Mouse (Mus musculus) neural tube, embryonic 15.5 days (tissue): ENCODE measurements around the gene Rap1gap. TPM values are rescaled to one million over a fixed set of nuclear protein-coding genes. Genes with fewer than 3 reads are reported as not detected.

ENCODE experiments used
- ATAC-seq: fragments of 200-750 bp; cut with Nextera tagmentation; 2 replicates; pipeline ENCODE4 v1.8.0; 2017; ENCODE audit warnings: mild to moderate bottlenecking, moderate TSS enrichment, moderate library complexity; ENCODE audit not compliant: low FRiP score
- H3K27ac ChIP-seq: fragments of 300-500 bp; sonication (generic); replicated peaks from 2 replicates; pipeline ENCODE4 v1.5.1; 2015; ENCODE audit warnings: mild to moderate bottlenecking, inconsistent platforms
- H3K27me3 ChIP-seq: fragments of 300-500 bp; sonication (generic); replicated peaks from 2 replicates; pipeline ENCODE4 v1.6.1; 2015; ENCODE audit warnings: inconsistent platforms
- H3K36me3 ChIP-seq: fragments of 300-500 bp; sonication (generic); 2 replicates; pipeline ENCODE4 v1.6.1; 2015; ENCODE audit warnings: inconsistent platforms
- H3K4me1 ChIP-seq: fragments of 300-500 bp; sonication (generic); 2 replicates; pipeline ENCODE4 v1.6.1; 2015; ENCODE audit warnings: inconsistent platforms
- H3K4me2 ChIP-seq: fragments of 300-500 bp; sonication (generic); 2 replicates; pipeline ENCODE4 v1.6.1; 2015; ENCODE audit warnings: inconsistent platforms, mild to moderate bottlenecking, moderate library complexity
- H3K4me3 ChIP-seq: fragments of 300-500 bp; sonication (generic); replicated peaks from 2 replicates; pipeline ENCODE4 v1.5.1; 2015; ENCODE audit warnings: mild to moderate bottlenecking, inconsistent platforms
- H3K9ac ChIP-seq: fragments of 300-500 bp; sonication (generic); replicated peaks from 2 replicates; pipeline ENCODE4 v1.6.1; 2015; ENCODE audit warnings: mild to moderate bottlenecking, inconsistent platforms
- H3K9me3 ChIP-seq: fragments of 300-500 bp; sonication (generic); replicated peaks from 2 replicates; pipeline ENCODE4 v1.6.1; 2016; ENCODE audit warnings: inconsistent platforms
- WGBS: fragments of 180-500 bp; shearing (Covaris S2); methylation state at CpG from one replicate; pipeline ENCODE4 v1.1.7; 2015; ENCODE audit warnings: mixed read lengths; 5-methylcytosine and 5-hydroxymethylcytosine counted together
- polyA plus RNA-seq: library from polyadenylated mRNA; unstranded; fragments of >200 nt; fragmentation: Nextera tagmentation; extraction: Ambion mirVana; gene quantifications from 2 replicates; pipeline ENCODE4 v1.2.1, GENCODE M21; 2015

Rap1gap gene
- polyA plus RNA-seq, 1 experiment from 2014 or later, result 106 TPM

GRCm38 (mm10) chr4:137769635-137770034, 105.1 kb downstream of the Rap1gap start:
- Histone ChIP-seq H3K9me3 (no peaks in the 10 kb centered on the region), H3K36me3 (no peaks in the 10 kb centered on the region), H3K27ac (no peak overlapping the region), H3K4me2 (no peak overlapping the region), H3K4me1 (peaks cover 44% of the 10 kb centered on the region), H3K4me3 (no peak overlapping the region), H3K27me3 (no peaks in the 10 kb centered on the region), H3K9ac (no peak overlapping the region)
- ATAC-seq, result no peak
- WGBS, result 51% methylated on average over 7 of the region's 7 CpGs

- H3K4me3 ChIP-seq, result no peak overlapping the region
- H3K27me3 ChIP-seq, result no peaks in the 10 kb centered on the region
- no peak overlapping the region for H3K9ac ChIP-seq
- no peak for ATAC-seq
- H3K4me2 ChIP-seq, result no peak overlapping the region
- 79% methylated on average over 14 of the region's 14 CpGs for WGBS
- peaks cover 32% of the 10 kb centered on the region for H3K4me1 ChIP-seq
- H3K27ac ChIP-seq, result no peak overlapping the region
- H3K36me3 ChIP-seq, result no peaks in the 10 kb centered on the region
- H3K9me3 ChIP-seq, result no peaks in the 10 kb centered on the region
These were observed 106.5 kb downstream of the Rap1gap start for GRCm38 (mm10) chr4:137770901-137771612.

GRCm38 (mm10) chr4:137771749-137772148, 107.2 kb downstream of the Rap1gap start:
- H3K9ac ChIP-seq, result no peak overlapping the region
- WGBS, result 79% methylated on average over 3 of the region's 3 CpGs
- ATAC-seq, result no peak

GRCm38 (mm10) chr4:137772438-137773056, 108.0 kb downstream of the Rap1gap start:
- H3K4me2 ChIP-seq, result no peak overlapping the region
- no peak overlapping the region for H3K27ac ChIP-seq
- H3K36me3 ChIP-seq, result no peaks in the 10 kb centered on the region
- WGBS, result 89% methylated on average over 16 of the region's 16 CpGs
- H3K9ac ChIP-seq, result no peak overlapping the region
- H3K9me3 ChIP-seq, result no peaks in the 10 kb centered on the region
- no peak overlapping the region for H3K4me3 ChIP-seq
- no peaks in the 10 kb centered on the region for H3K27me3 ChIP-seq
- ATAC-seq, result no peak
- H3K4me1 ChIP-seq, result peaks cover 28% of the 10 kb centered on the region

More at GRCm38 (mm10) chr4:137771749-137772148, 107.2 kb downstream of the Rap1gap start:
- no peaks in the 10 kb centered on the region for H3K36me3 ChIP-seq
- no peaks in the 10 kb centered on the region for H3K9me3 ChIP-seq
- H3K4me2 ChIP-seq, result no peak overlapping the region
- no peak overlapping the region for H3K27ac ChIP-seq
- no peaks in the 10 kb centered on the region for H3K27me3 ChIP-seq
- no peak overlapping the region for H3K4me3 ChIP-seq
- H3K4me1 ChIP-seq, result peaks cover 28% of the 10 kb centered on the region

- H3K4me3 ChIP-seq, result no peak overlapping the region
- WGBS, result 12% methylated on average over 2 of the region's 2 CpGs
- no peaks in the 10 kb centered on the region for H3K36me3 ChIP-seq
- H3K9ac ChIP-seq, result no peak overlapping the region
- no peaks in the 10 kb centered on the region for H3K9me3 ChIP-seq
- peaks cover 23% of the 10 kb centered on the region for H3K4me1 ChIP-seq
- no peak overlapping the region for H3K4me2 ChIP-seq
- H3K27me3 ChIP-seq, result no peaks in the 10 kb centered on the region
- H3K27ac ChIP-seq, result no peak overlapping the region
- no peak for ATAC-seq
These were observed 108.9 kb downstream of the Rap1gap start for GRCm38 (mm10) chr4:137773369-137773899.

- peaks cover 28% of the 10 kb centered on the region for H3K4me1 ChIP-seq
- 44% methylated on average over 5 of the region's 5 CpGs for WGBS
- no peak overlapping the region for H3K4me3 ChIP-seq
- no peak overlapping the region for H3K4me2 ChIP-seq
- no peaks in the 10 kb centered on the region for H3K36me3 ChIP-seq
- H3K27ac ChIP-seq, result no peak overlapping the region
- ATAC-seq, result no peak
- no peaks in the 10 kb centered on the region for H3K27me3 ChIP-seq
- no peak overlapping the region for H3K9ac ChIP-seq
- no peaks in the 10 kb centered on the region for H3K9me3 ChIP-seq
These were observed 109.5 kb downstream of the Rap1gap start for GRCm38 (mm10) chr4:137774013-137774412.

GRCm38 (mm10) chr4:137774505-137774904, 110.0 kb downstream of the Rap1gap start:
- H3K4me1 ChIP-seq, result peaks cover 25% of the 10 kb centered on the region
- no peak overlapping the region for H3K9ac ChIP-seq
- no peak overlapping the region for H3K4me2 ChIP-seq
- no peak for ATAC-seq
- no peak overlapping the region for H3K4me3 ChIP-seq
- no peak overlapping the region for H3K27ac ChIP-seq
- 90% methylated on average over 6 of the region's 6 CpGs for WGBS
- no peaks in the 10 kb centered on the region for H3K27me3 ChIP-seq
- no peaks in the 10 kb centered on the region for H3K36me3 ChIP-seq
- H3K9me3 ChIP-seq, result no peaks in the 10 kb centered on the region

GRCm38 (mm10) chr4:137777866-137778265, 113.3 kb downstream of the Rap1gap start:
- no peak overlapping the region for H3K4me2 ChIP-seq
- no peak overlapping the region for H3K4me3 ChIP-seq
- H3K4me1 ChIP-seq, result peaks cover 17% of the 10 kb centered on the region
- no peak for ATAC-seq
- H3K9me3 ChIP-seq, result no peaks in the 10 kb centered on the region
- no peaks in the 10 kb centered on the region for H3K27me3 ChIP-seq
- 87% methylated on average over 4 of the region's 4 CpGs for WGBS
- no peaks in the 10 kb centered on the region for H3K36me3 ChIP-seq
- no peak overlapping the region for H3K9ac ChIP-seq
- no peak overlapping the region for H3K27ac ChIP-seq

- H3K4me2 ChIP-seq, result no peak overlapping the region
- H3K27me3 ChIP-seq, result no peaks in the 10 kb centered on the region
- H3K36me3 ChIP-seq, result no peaks in the 10 kb centered on the region
- no peak overlapping the region for H3K9ac ChIP-seq
- no peak for ATAC-seq
- H3K4me1 ChIP-seq, result peaks cover 13% of the 10 kb centered on the region
- H3K27ac ChIP-seq, result no peak overlapping the region
- no peaks in the 10 kb centered on the region for H3K9me3 ChIP-seq
- no peak overlapping the region for H3K4me3 ChIP-seq
- WGBS, result 66% methylated on average over 17 of the region's 17 CpGs
These were observed 114.1 kb downstream of the Rap1gap start for GRCm38 (mm10) chr4:137778397-137779184.
